Mouse (Mus musculus) lung, embryonic 15.5 days (tissue): ENCODE results near the gene Dlg1. TPM values are rescaled to one million over a fixed set of nuclear protein-coding genes. Genes with fewer than 3 reads are reported as not detected.

ENCODE experiments used
- ATAC-seq: fragments of 200-750 bp; cut with Nextera tagmentation; 2 replicates; pipeline ENCODE4 v1.8.0; 2017; ENCODE audit warnings: moderate number of reproducible peaks, borderline replicate concordance; ENCODE audit not compliant: low FRiP score, low TSS enrichment; ENCODE audit errors: extremely low read depth
- H3K27ac ChIP-seq: fragments of 300-500 bp; sonication (generic); 2 replicates; pipeline ENCODE4 v1.5.1; 2015; ENCODE audit warnings: moderate library complexity, mild to moderate bottlenecking, inconsistent platforms
- H3K27me3 ChIP-seq: fragments of 300-500 bp; sonication (generic); 2 replicates; pipeline ENCODE4 v1.6.1; 2015; ENCODE audit warnings: inconsistent platforms
- H3K36me3 ChIP-seq: fragments of 300-500 bp; sonication (generic); 2 replicates; pipeline ENCODE4 v1.6.1; 2015; ENCODE audit warnings: inconsistent platforms
- H3K4me1 ChIP-seq: fragments of 300-500 bp; sonication (generic); 2 replicates; pipeline ENCODE4 v1.6.1; 2015; ENCODE audit warnings: inconsistent platforms
- H3K4me2 ChIP-seq: fragments of 300-500 bp; sonication (generic); 2 replicates; pipeline ENCODE4 v1.6.1; 2015; ENCODE audit warnings: inconsistent platforms, mild to moderate bottlenecking, moderate library complexity
- H3K4me3 ChIP-seq: fragments of 300-500 bp; sonication (generic); 2 replicates; pipeline ENCODE4 v1.5.1; 2015; ENCODE audit warnings: mild to moderate bottlenecking, inconsistent platforms
- H3K9ac ChIP-seq: fragments of 300-500 bp; sonication (generic); 2 replicates; pipeline ENCODE4 v1.6.1; 2015; ENCODE audit warnings: inconsistent platforms
- H3K9me3 ChIP-seq: fragments of 300-500 bp; sonication (generic); 2 replicates; pipeline ENCODE4 v1.6.1; 2016; ENCODE audit warnings: inconsistent platforms
- WGBS: fragments of 180-500 bp; shearing (Covaris S2); methylation state at CpG from one replicate; pipeline ENCODE4 v1.1.7; 2015; 5-methylcytosine and 5-hydroxymethylcytosine counted together
- polyA plus RNA-seq: library from polyadenylated mRNA; unstranded; fragments of >200 nt; fragmentation: Nextera tagmentation; extraction: Ambion mirVana; gene quantifications from 2 replicates; pipeline ENCODE4 v1.2.1, GENCODE M21; 2015

Gene Dlg1
- polyA plus RNA-seq, 1 experiment from 2014 or later: 23.0 TPM

DNA sequence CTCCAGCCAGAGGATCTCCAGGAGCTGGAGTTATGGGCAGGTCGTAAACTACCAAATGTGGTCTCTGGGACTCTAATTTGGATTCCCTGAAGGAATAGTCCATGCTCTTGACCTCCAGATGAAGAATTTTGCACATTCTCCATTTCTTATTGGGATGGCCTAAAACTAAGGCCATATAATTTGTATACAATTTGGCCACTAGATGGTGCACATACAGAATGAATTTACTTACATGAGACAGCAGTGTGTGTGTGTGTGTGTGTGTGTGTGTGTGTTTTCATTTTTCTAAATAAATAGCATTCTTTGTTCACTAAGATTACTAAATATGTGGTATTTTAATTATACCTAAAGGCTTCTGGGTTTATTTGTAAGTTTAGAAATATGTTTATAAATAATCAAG, 87.3 kb downstream of the Dlg1 start:
- no peaks in the 10 kb centered on the region for H3K9me3 ChIP-seq
- no peak overlapping the region for H3K27ac ChIP-seq
- no peak overlapping the region for H3K4me3 ChIP-seq
- no peaks in the 10 kb centered on the region for H3K27me3 ChIP-seq
- ATAC-seq: no peak
- no peak overlapping the region for H3K4me2 ChIP-seq
- H3K9ac ChIP-seq: no peak overlapping the region
- WGBS: 85% methylated on average over 1 of the region's 1 CpGs
- no peaks in the 10 kb centered on the region for H3K36me3 ChIP-seq
- H3K4me1 ChIP-seq: no peaks in the 10 kb centered on the region

DNA sequence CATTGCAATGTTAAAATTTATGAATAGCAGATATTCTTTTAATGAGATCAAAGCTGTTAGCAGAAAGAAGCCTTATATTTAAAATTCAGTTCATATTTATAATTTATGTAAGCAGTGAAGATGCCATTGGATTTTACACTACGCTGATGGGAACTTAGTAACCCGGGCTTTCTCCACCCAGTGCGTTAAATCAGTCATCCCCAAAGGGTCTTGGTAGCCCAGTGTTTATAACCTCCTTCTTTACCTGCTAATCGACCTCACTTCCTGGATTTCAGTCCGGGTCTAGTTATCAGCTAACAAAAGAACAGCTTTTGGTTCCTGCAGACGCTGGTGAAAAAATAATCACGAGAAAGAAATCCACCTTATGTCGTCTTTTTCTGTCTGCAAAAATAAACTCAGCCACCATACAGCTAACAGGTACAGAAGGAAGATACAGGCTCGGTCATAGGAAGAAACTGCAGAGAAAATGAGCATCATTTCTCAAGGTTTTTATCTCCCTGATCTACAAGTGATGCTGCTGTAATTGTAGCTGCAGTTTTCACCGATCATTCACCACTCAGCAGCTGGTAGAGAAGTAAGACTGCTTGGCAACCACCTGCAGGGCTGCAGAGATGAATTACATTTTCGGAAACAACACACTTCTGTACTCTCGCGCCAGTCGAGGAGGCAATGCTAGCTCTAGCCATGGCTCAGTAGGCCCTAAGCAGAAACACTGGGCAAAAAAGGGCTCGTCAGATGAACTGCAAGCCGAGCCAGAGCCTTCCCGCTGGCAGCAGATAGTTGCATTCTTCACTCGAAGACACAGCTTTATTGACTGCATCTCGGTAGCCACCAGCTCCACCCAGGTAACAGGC, 91.2 kb downstream of the Dlg1 start:
- Histone ChIP-seq H3K27ac (no peak overlapping the region), H3K4me3 (no peak overlapping the region), H3K4me1 (no peaks in the 10 kb centered on the region), H3K9ac (no peak overlapping the region), H3K4me2 (no peak overlapping the region), H3K9me3 (no peaks in the 10 kb centered on the region), H3K27me3 (no peaks in the 10 kb centered on the region), H3K36me3 (no peaks in the 10 kb centered on the region)
- no peak for ATAC-seq
- WGBS: 65% methylated on average over 19 of the region's 19 CpGs

DNA sequence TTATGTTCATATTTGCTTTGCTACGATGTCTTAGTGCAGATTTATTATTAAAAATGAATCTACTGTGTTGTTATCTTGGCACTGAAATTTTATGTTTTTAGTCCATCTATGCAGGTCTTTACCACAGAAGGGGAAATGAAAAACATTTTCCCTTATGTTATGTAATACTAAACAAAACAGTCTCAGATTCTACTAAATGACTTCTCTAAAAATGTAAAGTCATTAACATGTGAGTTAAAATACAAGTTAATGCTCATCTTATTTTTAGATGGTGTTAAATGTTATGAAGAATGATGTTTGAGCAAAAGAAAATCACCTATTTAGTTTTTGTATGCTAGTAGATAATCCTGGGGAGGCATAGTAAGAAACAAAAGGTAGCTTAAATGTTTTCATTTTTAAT, 91.8 kb downstream of the Dlg1 start:
- H3K4me1 ChIP-seq: no peaks in the 10 kb centered on the region
- H3K4me2 ChIP-seq: no peak overlapping the region
- H3K9me3 ChIP-seq: no peaks in the 10 kb centered on the region
- no peak overlapping the region for H3K9ac ChIP-seq
- no peaks in the 10 kb centered on the region for H3K27me3 ChIP-seq
- no peak overlapping the region for H3K4me3 ChIP-seq
- no peak for ATAC-seq
- no peaks in the 10 kb centered on the region for H3K36me3 ChIP-seq
- 81% methylated on average over 1 of the region's 1 CpGs for WGBS
- H3K27ac ChIP-seq: no peak overlapping the region

DNA sequence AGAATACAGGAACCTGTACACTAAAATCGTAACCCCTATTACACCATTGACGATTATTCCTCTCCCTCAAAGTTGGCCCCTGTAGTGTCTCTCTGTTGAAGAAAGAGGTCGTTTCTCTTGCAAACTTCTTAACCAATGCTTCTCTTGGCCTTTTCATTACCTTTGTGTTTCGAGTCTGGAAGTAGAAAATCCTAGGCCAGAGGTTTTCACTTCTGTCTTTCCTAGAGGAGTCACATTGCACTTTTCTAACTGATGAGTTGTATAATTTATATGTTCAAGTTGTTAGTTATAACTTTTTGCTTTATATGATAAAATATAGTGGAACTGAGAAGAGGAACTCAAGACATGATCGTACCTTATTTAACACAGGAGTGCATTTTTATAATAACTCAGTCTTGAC, 93.2 kb downstream of the Dlg1 start:
- no peak overlapping the region for H3K9ac ChIP-seq
- H3K27ac ChIP-seq: no peak overlapping the region
- no peaks in the 10 kb centered on the region for H3K36me3 ChIP-seq
- no peak overlapping the region for H3K4me3 ChIP-seq
- no peaks in the 10 kb centered on the region for H3K9me3 ChIP-seq
- no peaks in the 10 kb centered on the region for H3K27me3 ChIP-seq
- no peaks in the 10 kb centered on the region for H3K4me1 ChIP-seq
- ATAC-seq: no peak
- H3K4me2 ChIP-seq: no peak overlapping the region
- WGBS: 86% methylated on average over 5 of the region's 5 CpGs

DNA sequence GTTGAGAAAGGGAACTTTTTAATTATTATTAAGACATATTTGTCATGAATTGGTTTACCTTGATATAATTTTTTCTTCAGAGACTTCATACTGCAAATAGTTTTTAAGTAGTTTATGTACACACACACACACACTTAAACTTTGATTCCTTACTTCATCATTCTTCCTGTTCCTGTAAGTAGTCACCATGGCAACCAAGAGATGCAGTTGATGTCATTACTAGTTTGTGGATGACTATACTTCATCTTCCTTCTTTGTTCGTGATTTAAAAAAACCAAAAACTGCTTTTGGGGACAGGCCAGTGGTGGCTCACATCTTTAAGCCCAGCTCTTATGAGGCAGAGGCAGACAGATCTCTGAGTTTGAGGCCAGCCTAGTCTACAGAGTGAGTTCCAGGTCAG, 94.4 kb downstream of the Dlg1 start:
- Histone ChIP-seq H3K9ac (no peak overlapping the region), H3K4me3 (no peak overlapping the region), H3K27me3 (no peaks in the 10 kb centered on the region), H3K4me2 (no peak overlapping the region), H3K27ac (no peak overlapping the region), H3K36me3 (no peaks in the 10 kb centered on the region), H3K9me3 (no peaks in the 10 kb centered on the region), H3K4me1 (no peaks in the 10 kb centered on the region)
- 66% methylated on average over 1 of the region's 1 CpGs for WGBS
- ATAC-seq: no peak

GRCm38 (mm10) chr16:31759416-31759815, 96.2 kb downstream of the Dlg1 start:
- 62% methylated on average over 6 of the region's 6 CpGs for WGBS
- ATAC-seq: no peak
- no peaks in the 10 kb centered on the region for H3K9me3 ChIP-seq
- H3K27me3 ChIP-seq: no peaks in the 10 kb centered on the region
- no peak overlapping the region for H3K4me3 ChIP-seq
- H3K27ac ChIP-seq: no peak overlapping the region
- H3K4me2 ChIP-seq: no peak overlapping the region
- H3K4me1 ChIP-seq: no peaks in the 10 kb centered on the region
- no peaks in the 10 kb centered on the region for H3K36me3 ChIP-seq
- no peak overlapping the region for H3K9ac ChIP-seq

- Histone ChIP-seq H3K9me3 (no peaks in the 10 kb centered on the region), H3K36me3 (no peaks in the 10 kb centered on the region), H3K4me3 (no peak overlapping the region), H3K4me1 (no peaks in the 10 kb centered on the region), H3K27me3 (no peaks in the 10 kb centered on the region), H3K9ac (no peak overlapping the region), H3K27ac (no peak overlapping the region), H3K4me2 (no peak overlapping the region)
- 94% methylated on average over 6 of the region's 6 CpGs for WGBS
- ATAC-seq: no peak
Observed at GRCm38 (mm10) chr16:31766298-31766697, 103.1 kb downstream of the Dlg1 start.

- WGBS: 30% methylated on average over 3 of the region's 3 CpGs
- H3K4me3 ChIP-seq: no peak overlapping the region
- no peak for ATAC-seq
- no peak overlapping the region for H3K4me2 ChIP-seq
- H3K9ac ChIP-seq: no peak overlapping the region
- H3K27ac ChIP-seq: no peak overlapping the region
- no peaks in the 10 kb centered on the region for H3K4me1 ChIP-seq
- H3K36me3 ChIP-seq: no peaks in the 10 kb centered on the region
- H3K27me3 ChIP-seq: no peaks in the 10 kb centered on the region
- H3K9me3 ChIP-seq: no peaks in the 10 kb centered on the region
Observed at GRCm38 (mm10) chr16:31766715-31767114, 103.5 kb downstream of the Dlg1 start.

GRCm38 (mm10) chr16:31775924-31776323, 112.7 kb downstream of the Dlg1 start:
- Histone ChIP-seq H3K4me2 (no peak overlapping the region), H3K9me3 (no peaks in the 10 kb centered on the region), H3K9ac (no peak overlapping the region), H3K27ac (no peak overlapping the region), H3K4me1 (no peaks in the 10 kb centered on the region), H3K36me3 (no peaks in the 10 kb centered on the region), H3K4me3 (no peak overlapping the region), H3K27me3 (no peaks in the 10 kb centered on the region)
- WGBS: 81% methylated on average over 10 of the region's 10 CpGs
- no peak for ATAC-seq

DNA sequence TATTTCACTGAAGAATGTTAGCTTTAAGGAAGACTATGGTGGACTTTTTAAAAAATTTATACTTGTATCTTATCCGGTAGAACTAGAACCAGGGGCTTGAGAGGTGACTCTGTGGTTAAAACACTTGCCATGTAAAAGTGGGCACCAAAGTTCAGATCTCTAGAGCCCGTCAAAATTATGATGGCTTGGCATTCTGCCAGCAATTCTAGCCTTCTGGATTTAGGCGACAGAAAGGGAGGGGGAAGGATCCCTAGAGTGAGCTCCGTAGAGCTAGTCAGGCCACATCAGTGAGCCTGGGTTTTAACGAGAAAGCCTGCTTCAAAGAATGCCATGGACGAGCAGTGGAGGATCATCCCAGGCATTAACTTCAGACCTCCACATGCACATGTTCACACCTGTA, 117.8 kb downstream of the Dlg1 start:
- Histone ChIP-seq H3K9ac (no peak overlapping the region), H3K4me3 (no peak overlapping the region), H3K9me3 (no peaks in the 10 kb centered on the region), H3K27me3 (no peaks in the 10 kb centered on the region), H3K4me1 (no peaks in the 10 kb centered on the region), H3K4me2 (no peak overlapping the region), H3K27ac (no peak overlapping the region), H3K36me3 (0 out of 2 replicates have a peak, but pooled peaks cover 4% of the 10 kb centered on the region)
- 60% methylated on average over 6 of the region's 6 CpGs for WGBS
- ATAC-seq: no peak

DNA sequence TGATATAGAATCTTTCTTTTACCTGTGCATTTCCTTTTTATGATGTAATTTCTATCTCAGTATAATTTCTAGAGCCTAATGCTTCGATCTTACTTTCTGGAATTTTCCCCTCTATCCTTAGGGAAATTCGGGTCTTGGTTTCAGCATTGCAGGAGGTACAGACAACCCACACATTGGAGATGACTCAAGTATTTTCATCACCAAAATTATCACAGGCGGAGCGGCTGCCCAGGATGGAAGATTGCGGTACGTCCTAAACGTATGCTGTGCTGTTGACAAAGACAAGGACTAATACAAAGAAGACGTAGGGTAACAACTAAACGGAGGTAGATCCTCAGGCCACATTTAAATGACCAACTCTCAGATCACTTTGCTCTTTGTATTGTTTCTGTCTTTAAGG, 126.8 kb downstream of the Dlg1 start:
- 92% methylated on average over 9 of the region's 9 CpGs for WGBS
- Histone ChIP-seq H3K27me3 (no peaks in the 10 kb centered on the region), H3K9ac (no peak overlapping the region), H3K27ac (no peak overlapping the region), H3K4me2 (no peak overlapping the region), H3K4me3 (no peak overlapping the region), H3K9me3 (no peaks in the 10 kb centered on the region), H3K4me1 (no peaks in the 10 kb centered on the region), H3K36me3 (peaks cover 17% of the 10 kb centered on the region)
- ATAC-seq: no peak

DNA sequence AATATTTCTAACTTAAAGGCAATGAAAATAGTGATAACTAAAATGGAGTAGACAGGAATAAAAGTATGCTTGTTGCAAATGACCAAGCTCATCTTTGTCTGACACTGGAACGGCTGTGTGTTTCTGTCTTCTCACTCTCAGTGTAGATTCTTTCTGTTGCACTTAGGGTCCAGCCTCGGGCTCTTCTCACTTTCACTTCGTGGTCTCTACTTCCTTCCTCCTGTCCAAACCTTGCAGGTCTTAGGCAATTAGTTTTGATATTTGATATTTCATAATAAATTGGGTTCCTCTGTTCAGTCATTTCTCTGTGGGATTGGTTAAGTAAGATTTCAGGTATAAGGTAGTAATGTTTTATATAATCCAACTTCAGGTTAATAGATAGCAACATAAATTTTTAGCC, 140.4 kb downstream of the Dlg1 start:
- no peak overlapping the region for H3K9ac ChIP-seq
- no peaks in the 10 kb centered on the region for H3K27me3 ChIP-seq
- 64% methylated on average over 3 of the region's 3 CpGs for WGBS
- H3K9me3 ChIP-seq: no peaks in the 10 kb centered on the region
- no peaks in the 10 kb centered on the region for H3K4me1 ChIP-seq
- H3K36me3 ChIP-seq: peaks cover 24% of the 10 kb centered on the region
- ATAC-seq: no peak
- no peak overlapping the region for H3K4me3 ChIP-seq
- H3K27ac ChIP-seq: no peak overlapping the region
- H3K4me2 ChIP-seq: no peak overlapping the region

- Histone ChIP-seq H3K4me2 (no peak overlapping the region), H3K27ac (no peak overlapping the region), H3K9ac (no peak overlapping the region), H3K4me3 (no peak overlapping the region), H3K27me3 (no peaks in the 10 kb centered on the region), H3K36me3 (peaks cover 3% of the 10 kb centered on the region; the same call in 1 of the 2 replicates), H3K4me1 (no peaks in the 10 kb centered on the region), H3K9me3 (no peaks in the 10 kb centered on the region)
- 91% methylated on average over 4 of the region's 4 CpGs for WGBS
- ATAC-seq: no peak
Observed at GRCm38 (mm10) chr16:31826049-31826448, 162.8 kb downstream of the Dlg1 start.
